Comparison of ENCODE assay signal across 12 mouse cellular contexts in the genomic region with DNA sequence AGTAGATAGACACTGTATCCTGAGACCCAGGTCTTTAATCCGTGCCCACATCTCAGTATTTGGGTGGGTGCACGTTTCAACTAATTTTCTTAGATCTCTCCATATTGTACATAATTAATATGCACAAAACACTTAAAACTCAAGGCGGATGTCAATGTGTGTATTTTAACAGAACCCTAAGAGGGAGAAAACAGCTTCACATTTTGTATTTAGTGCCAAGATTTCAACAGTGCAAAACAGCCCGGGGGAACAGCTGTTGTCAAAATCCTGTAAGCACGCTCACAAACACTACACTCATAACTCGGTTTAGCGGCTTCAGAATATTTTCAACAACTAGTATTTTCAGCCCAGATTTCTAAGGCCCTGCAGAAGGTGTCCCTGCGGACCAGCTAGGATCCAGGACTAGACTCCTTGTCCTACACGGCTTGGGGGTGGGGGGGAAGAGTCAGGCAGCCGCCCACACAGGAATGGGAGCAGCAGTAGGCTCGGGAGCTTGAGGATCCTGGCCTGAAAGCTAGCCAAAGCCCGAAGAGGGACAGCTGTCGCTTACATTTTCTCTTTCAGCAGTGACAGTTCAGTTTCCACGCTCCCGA. TPM values are rescaled to one million over a fixed set of nuclear protein-coding genes. Genes with fewer than 3 reads are reported as not detected.
A peak's percentile ranks its signal among the peaks of the same experiment; 100 is the strongest.
DNase-seq lines count a peak whose midpoint lies in the region; ATAC-seq and TF ChIP-seq lines count a peak whose summit lies in the region.
"Had no signal": no experiment of that assay in that cellular context is flagged by ENCODE, and none has a peak within 500 bp of the region (broad histone marks: within the 10 kb centered on the region; RNA-seq: fewer than 3 reads in every experiment).

No protein-coding gene starts in this region.

- DNase-seq in kidney, adult 18-20 months, result peak; percentile 27
- peak; percentile 70 for DNase-seq in NIH3T3 (ENCODE audit: low read depth)
- DNase-seq in gastrocnemius, adult 18-20 months (ENCODE audit: low spot score), result peak; percentile 78
- peak; percentile 71 for DNase-seq in limb, embryonic 14.5 days (ENCODE audit: low spot score)
- no peak for DNase-seq in right cerebral cortex, postnatal 25 days
- DNase-seq in layer of hippocampus, postnatal 36 days, result no peak
- DNase-seq in c-Kit-positive CD71-positive TER-119-positive erythroid progenitor cells, embryonic 14.5 days (ENCODE audit: low spot score), result no peak
- DNase-seq: layer of hippocampus, adult 9-11 months; right cerebral cortex, postnatal 4 days had no signal

- H3K27me3 ChIP-seq in kidney, embryonic 16.5 days (ENCODE audit: insufficient read depth, low read length), result peaks cover 94% of the 10 kb centered on the region
- H3K27me3 ChIP-seq in limb, embryonic 14.5 days (ENCODE audit: control insufficient read depth, insufficient read depth, low read length), result peaks cover 12% of the 10 kb centered on the region

- 1% methylated on average over 15 of the region's 15 CpGs for WGBS in kidney, embryonic 16.5 days
- 2% methylated on average over 15 of the region's 15 CpGs for WGBS in limb, embryonic 14.5 days

- no peak for TF ChIP-seq POLR2A in limb, embryonic 14.5 days (IDR thresholded peaks at IDR 0.05; ENCODE audit: borderline replicate concordance, extremely low read depth, insufficient read depth, insufficient read length)

- no peaks in the 10 kb centered on the region for H3K9me3 ChIP-seq in kidney, embryonic 16.5 days (ENCODE audit: low read length)
- no peaks in the 10 kb centered on the region for H3K9me3 ChIP-seq in limb, embryonic 14.5 days (ENCODE audit: control insufficient read depth, low read length)

- no peak overlapping the region for H3K4me2 ChIP-seq in kidney, embryonic 16.5 days (replicated peaks; ENCODE audit: low read depth, low read length)
- H3K4me2 ChIP-seq in limb, embryonic 14.5 days (replicated peaks; ENCODE audit: low read depth, low read length, severe bottlenecking), result peak overlapping the region; percentile 72

- H3K36me3 ChIP-seq in kidney, embryonic 16.5 days (ENCODE audit: insufficient read depth, low read length), result no peaks in the 10 kb centered on the region
- H3K36me3 ChIP-seq in limb, embryonic 14.5 days (ENCODE audit: control insufficient read depth, insufficient read depth, low read length), result peaks cover 19% of the 10 kb centered on the region
- H3K36me3 ChIP-seq: G1E had no signal

- H3K27ac ChIP-seq in kidney, embryonic 16.5 days (ENCODE audit: low read length), result no peak overlapping the region
- peak overlapping the region; percentile 98 for H3K27ac ChIP-seq in limb, embryonic 14.5 days (replicated peaks; ENCODE audit: low read depth, low read length)

- ATAC-seq in kidney, embryonic 16.5 days (ENCODE audit: low FRiP score, low TSS enrichment), result no peak
- 0 out of 2 replicates have a peak, but pooled peaks have one; percentile 17 for ATAC-seq in limb, embryonic 14.5 days (ENCODE audit: low FRiP score, low read depth)

- no peak overlapping the region for H3K9ac ChIP-seq in kidney, embryonic 16.5 days (replicated peaks; ENCODE audit: low read length)
- H3K9ac ChIP-seq in limb, embryonic 14.5 days (ENCODE audit: low read depth, low read length, severe bottlenecking), result peak overlapping the region; percentile 98

- H3K4me1 ChIP-seq in kidney, embryonic 16.5 days (ENCODE audit: insufficient read depth, low read length), result peaks cover 7% of the 10 kb centered on the region
- H3K4me1 ChIP-seq in limb, embryonic 14.5 days (ENCODE audit: control insufficient read depth, insufficient read depth, low read length), result peaks cover 32% of the 10 kb centered on the region

- no peak overlapping the region for H3K4me3 ChIP-seq in kidney, embryonic 16.5 days (ENCODE audit: low read length)
- peak overlapping the region; percentile 80 for H3K4me3 ChIP-seq in limb, embryonic 14.5 days (replicated peaks; ENCODE audit: low read length)

RNA-seq across cellular contexts. Expression of a gene that starts 14.5 kb away (rescaled TPM):
- 0.09 and 0.19 TPM in 2 replicates for polyA plus RNA-seq in kidney, embryonic 16.5 days (2015; fragmentation: Nextera tagmentation; extraction: Ambion mirVana)
- total RNA-seq in gastrocnemius, adult 18-20 months (2021), result 100 to 1,000 TPM; 125 to 144 TPM
- 66.6 and 76.3 TPM in 2 replicates for polyA plus RNA-seq in limb, embryonic 14.5 days (2012; rRNA removed)
- polyA plus RNA-seq in limb, embryonic 14.5 days (2014; fragmentation: Nextera tagmentation; extraction: Ambion mirVana), result 25.5 and 26.6 TPM in 2 replicates
- under 1 TPM; 0.45 to 0.94 TPM for total RNA-seq in layer of hippocampus, postnatal 36 days (2021)
- total RNA-seq: hematopoietic stem cell, adult 5-6 weeks had no signal
- polyA plus RNA-seq: G1E had no signal

Comparison
In these comparisons a context has a peak if more than half of its experiments do, and no peak if none do; other contexts are left out.
1. DNase-seq: peak in kidney, adult 18-20 months (single experiment), NIH3T3 (single experiment), gastrocnemius, adult 18-20 months (single experiment) and limb, embryonic 14.5 days (single experiment); none in right cerebral cortex, postnatal 25 days (single experiment), layer of hippocampus, postnatal 36 days (0 of 2) and c-Kit-positive CD71-positive TER-119-positive erythroid progenitor cells, embryonic 14.5 days (single experiment).
2. RNA of a gene that starts 14.5 kb away (total RNA-seq): 125 to 144 TPM in gastrocnemius, adult 18-20 months; 0.45 to 0.94 TPM in layer of hippocampus, postnatal 36 days; every median in the first group is over 10 times any median in the second.